Mouse (Mus musculus) layer of hippocampus, adult 8-10 months (tissue): ENCODE data around the gene Mtx3. TPM values are rescaled to one million over a fixed set of nuclear protein-coding genes. Genes with fewer than 3 reads are reported as not detected.
"Not testable (repeated sequence)": the region's sequence is repeated elsewhere in the genome, so short reads cannot be mapped to it uniquely, and the experiment has no call there.

Experiments used
- DNase-seq, 2 experiments: peaks; one replicate each; pipeline ENCODE4 v3.0.0; 2022; ENCODE audit warnings: low spot score in 2 of 2
- total RNA-seq, 4 experiments: library from RNA; stranded (reverse); gene quantifications; 2 replicates each; pipeline ENCODE4 v1.2.4; 2022

Mtx3 gene
- 10 to 100 TPM; 28.4 to 37.1 (median 35.2) TPM for total RNA-seq

- DNase-seq = peak; percentile 76 to 83
Measured at GRCm38 (mm10) chr13:92844586-92845221, at the start of gene Mtx3. Mtx3 (plus strand) TSS chr13:92844760.

- no peak for DNase-seq
Measured at GRCm38 (mm10) chr13:92798830-92799229, 45.7 kb upstream of the Mtx3 start.

- DNase-seq = no peak
Measured at GRCm38 (mm10) chr13:92799306-92799925, 45.1 kb upstream of the Mtx3 start.

GRCm38 (mm10) chr13:92806785-92807184 lies 37.8 kb upstream of the Mtx3 start:
- no peak for DNase-seq

- DNase-seq = no peak
Measured at GRCm38 (mm10) chr13:92807849-92808248, 36.7 kb upstream of the Mtx3 start.

- not testable (repeated sequence) for DNase-seq
Measured at GRCm38 (mm10) chr13:92810592-92810991, 34.0 kb upstream of the Mtx3 start.

- DNase-seq = no peak
Measured at GRCm38 (mm10) chr13:92816329-92816728, 28.2 kb upstream of the Mtx3 start.

GRCm38 (mm10) chr13:92817357-92817756 lies 27.2 kb upstream of the Mtx3 start:
- DNase-seq = no peak

GRCm38 (mm10) chr13:92828820-92829219 lies 15.7 kb upstream of the Mtx3 start:
- DNase-seq = peak in 1 of 2 experiments; percentile 15

- no peak for DNase-seq
Measured at GRCm38 (mm10) chr13:92833162-92833561, 11.4 kb upstream of the Mtx3 start.

- no peak for DNase-seq
Measured at GRCm38 (mm10) chr13:92846438-92846837, 1.9 kb downstream of the Mtx3 start.

- DNase-seq = no peak
Measured at GRCm38 (mm10) chr13:92847336-92847735, 2.8 kb downstream of the Mtx3 start.

GRCm38 (mm10) chr13:92848002-92848401 lies 3.4 kb downstream of the Mtx3 start:
- no peak for DNase-seq

GRCm38 (mm10) chr13:92855901-92856300 lies 11.3 kb downstream of the Mtx3 start:
- no peak for DNase-seq

- no peak for DNase-seq
Measured at GRCm38 (mm10) chr13:92858808-92859207, 14.2 kb downstream of the Mtx3 start.

- no peak for DNase-seq
Measured at GRCm38 (mm10) chr13:92859959-92860358, 15.4 kb downstream of the Mtx3 start.

GRCm38 (mm10) chr13:92865358-92865757 lies 20.8 kb downstream of the Mtx3 start:
- no peak for DNase-seq

GRCm38 (mm10) chr13:92866680-92867079 lies 22.1 kb downstream of the Mtx3 start:
- DNase-seq = no peak

- DNase-seq = no peak
Measured at GRCm38 (mm10) chr13:92879514-92879913, 35.0 kb downstream of the Mtx3 start.

GRCm38 (mm10) chr13:92879933-92880332 lies 35.4 kb downstream of the Mtx3 start:
- DNase-seq = no peak

GRCm38 (mm10) chr13:92880589-92880988 lies 36.0 kb downstream of the Mtx3 start:
- DNase-seq = no peak

- no peak for DNase-seq
Measured at GRCm38 (mm10) chr13:92882271-92882985, 37.9 kb downstream of the Mtx3 start.
